Mouse (Mus musculus) skeletal muscle tissue, postnatal 0 days (tissue): ENCODE measurements around the gene Tbpl2. TPM values are rescaled to one million over a fixed set of nuclear protein-coding genes. Genes with fewer than 3 reads are reported as not detected.

Experiments used
- polyA plus RNA-seq: library from polyadenylated mRNA; unstranded; fragments of >200 nt; fragmentation: Nextera tagmentation; extraction: Ambion mirVana; gene quantifications from 2 replicates; pipeline ENCODE4 v1.2.1, GENCODE M21; 2015

The Tbpl2 gene
- polyA plus RNA-seq, result not detected in 2 replicates

DNA sequence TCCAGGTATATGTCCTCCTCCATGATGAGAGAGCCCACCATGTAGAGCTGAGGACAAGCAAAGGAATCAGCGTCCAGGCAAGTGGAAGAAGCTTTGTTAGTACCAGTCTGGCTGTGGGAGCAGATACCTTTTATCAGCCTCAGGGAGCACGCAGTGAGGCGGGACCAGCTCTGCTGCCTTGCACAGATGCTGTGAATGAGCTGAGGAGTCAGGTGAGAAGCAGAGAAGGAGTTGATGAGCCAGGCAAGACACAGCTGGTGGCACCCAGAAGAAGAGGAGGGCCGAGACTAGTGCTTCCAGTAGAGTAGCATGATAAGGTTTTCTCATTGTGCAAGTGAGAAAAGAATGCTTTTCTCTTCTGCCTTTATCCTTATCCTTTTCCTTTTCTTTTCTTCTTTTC, at the start of gene Tbpl2:
TSS of gene Tbpl2 (minus strand) at position 101 of the 400 bp plus-strand sequence.

DNA sequence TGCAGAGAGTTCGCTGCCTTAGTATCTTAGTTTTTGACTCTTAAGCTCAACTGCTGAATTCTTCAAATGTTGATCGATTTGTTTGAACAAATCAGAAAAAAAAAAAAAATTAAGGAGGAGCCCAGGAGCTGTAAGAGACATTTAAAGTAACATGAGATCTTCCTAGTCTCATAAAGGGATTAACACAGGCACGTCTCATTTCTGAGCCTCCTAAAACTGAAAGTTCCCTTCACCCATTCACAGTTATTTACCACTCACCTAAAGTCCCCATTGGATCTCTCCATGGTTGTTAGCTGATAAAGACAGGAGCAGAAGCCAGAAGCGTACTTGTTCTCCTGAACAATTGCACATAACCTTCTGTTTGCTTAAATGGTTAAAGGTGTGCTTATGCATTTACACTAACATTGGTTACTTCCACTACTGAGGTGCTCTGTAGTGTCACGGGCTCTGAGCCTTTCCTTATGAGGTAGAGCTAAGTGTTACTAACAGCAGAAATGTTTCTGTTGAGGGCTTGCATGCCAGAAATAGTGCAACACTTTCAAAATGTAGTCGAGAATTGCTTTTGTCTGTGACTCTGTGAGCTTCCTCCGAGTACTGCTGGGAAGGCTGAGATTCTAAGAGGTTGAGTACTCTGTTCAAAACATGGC, 46.9 kb downstream of the Tbpl2 start, which contains the start of gene Hnmt:
TSS of gene Hnmt (minus strand) at position 51 of the 647 bp plus-strand sequence.

Other genes starting within 250 kb of the Tbpl2 start
- gene Hnmt, start 47.2 kb downstream of the Tbpl2 start, polyA plus RNA-seq, result 1.7 and 5.5 TPM in 2 replicates
- 1.0 TPM in 1 of 2 replicates, not detected in the other for gene Il1f8, start 56.6 kb upstream of the Tbpl2 start, polyA plus RNA-seq
- gene Il1f9, start 89.9 kb upstream of the Tbpl2 start, polyA plus RNA-seq, result 0.68 TPM in 1 of 2 replicates, not detected in the other
- 0.48 TPM in 1 of 2 replicates, not detected in the other for gene Il1f6, start 118.8 kb upstream of the Tbpl2 start, polyA plus RNA-seq
- gene Il1f5, start 180.4 kb upstream of the Tbpl2 start, polyA plus RNA-seq, result 5.2 TPM in 1 of 2 replicates, not detected in the other
- not detected in 2 replicates for gene Il1f10, start 194.6 kb upstream of the Tbpl2 start, polyA plus RNA-seq
- 0.22 and 1.1 TPM in 2 replicates for gene Il1rn, start 240.3 kb upstream of the Tbpl2 start, polyA plus RNA-seq